In the genomic region with DNA sequence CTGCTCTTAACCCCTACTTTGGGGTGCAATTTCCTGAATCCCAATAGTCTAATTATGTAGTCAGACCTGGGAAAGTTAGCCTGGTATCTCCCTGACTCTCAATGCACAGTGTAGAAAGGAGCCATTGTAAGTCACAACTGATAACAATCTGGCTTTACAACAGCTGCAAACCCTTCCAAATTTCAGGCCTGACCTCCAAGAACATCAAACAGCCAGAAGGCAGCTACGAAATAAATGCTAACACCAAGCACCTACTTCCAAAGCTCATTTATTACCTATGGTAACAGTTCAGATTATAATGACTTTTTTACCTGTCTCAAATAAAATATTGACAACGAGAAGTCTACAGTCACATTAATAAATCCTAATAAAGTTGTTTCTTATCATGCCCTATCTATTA, we compare ENCODE assay signal across 25 mouse cellular contexts.
"Had no signal": no experiment of that assay in that cellular context is flagged by ENCODE, and none has a peak within 500 bp of the region (broad histone marks: within the 10 kb centered on the region; RNA-seq: fewer than 3 reads in every experiment).

No protein-coding gene starts in this region.

- H3K4me1 ChIP-seq: heart, embryonic 10.5 days; heart, embryonic 12.5 days; hindbrain, embryonic 10.5 days; hindbrain, embryonic 12.5 days; intestine, embryonic 15.5 days; limb, embryonic 15.5 days; liver, embryonic 12.5 days had no signal

- DNase-seq: gastrocnemius, postnatal 14 days; heart, adult 18-20 months; heart, postnatal 10 days; heart, postnatal 4 days; kidney, adult 18-20 months; kidney, adult 8-10 months; kidney, postnatal 10 days; kidney, postnatal 25 days; kidney, postnatal 4 days; layer of hippocampus, adult 9-11 months; layer of hippocampus, postnatal 36 days; left cerebral cortex, postnatal 4 days had no signal

- H3K4me2 ChIP-seq: heart, embryonic 12.5 days; hindbrain, embryonic 12.5 days; hindbrain, embryonic 14.5 days; intestine, embryonic 15.5 days; limb, embryonic 13.5 days; limb, embryonic 15.5 days; liver, embryonic 12.5 days had no signal

- H3K9ac ChIP-seq: heart, embryonic 12.5 days; hindbrain, embryonic 12.5 days; hindbrain, embryonic 14.5 days; intestine, embryonic 15.5 days; limb, embryonic 13.5 days; limb, embryonic 15.5 days; liver, embryonic 12.5 days; liver, embryonic 14.5 days had no signal

- ATAC-seq: hindbrain, embryonic 16.5 days; inflammation-experienced regulatory T-cells, adult 6 months; intestine, embryonic 15.5 days; intestine, postnatal 0 days; liver, embryonic 12.5 days had no signal

- H3K4me3 ChIP-seq: heart, embryonic 10.5 days; heart, embryonic 12.5 days; hindbrain, embryonic 10.5 days; hindbrain, embryonic 12.5 days; intestine, embryonic 15.5 days; limb, embryonic 13.5 days; limb, embryonic 15.5 days; liver, embryonic 12.5 days had no signal

- H3K27me3 ChIP-seq: heart, embryonic 12.5 days; hindbrain, embryonic 12.5 days; intestine, embryonic 15.5 days; limb, embryonic 13.5 days; limb, embryonic 15.5 days; liver, embryonic 12.5 days had no signal

- H3K27ac ChIP-seq: heart, embryonic 10.5 days; hindbrain, embryonic 10.5 days; hindbrain, embryonic 12.5 days; hindbrain, embryonic 14.5 days; intestine, embryonic 15.5 days; limb, embryonic 13.5 days; limb, embryonic 15.5 days; liver, embryonic 12.5 days; liver, embryonic 14.5 days had no signal

- H3K9me3 ChIP-seq: heart, embryonic 10.5 days; heart, embryonic 12.5 days; hindbrain, embryonic 10.5 days; hindbrain, embryonic 12.5 days; intestine, embryonic 15.5 days; limb, embryonic 13.5 days; limb, embryonic 15.5 days; liver, embryonic 12.5 days had no signal

- H3K36me3 ChIP-seq: heart, embryonic 10.5 days; heart, embryonic 12.5 days; hindbrain, embryonic 10.5 days; hindbrain, embryonic 12.5 days; intestine, embryonic 15.5 days; limb, embryonic 13.5 days; limb, embryonic 15.5 days; liver, embryonic 12.5 days had no signal
